Mouse (Mus musculus): ENCODE measurements around the gene Ubr1. TPM values are rescaled to one million over a fixed set of nuclear protein-coding genes. Genes with fewer than 3 reads are reported as not detected.

Gene Ubr1
- polyA plus RNA-seq (2014; fragmentation: Nextera tagmentation; extraction: Ambion mirVana), result 17.9 and 23.1 TPM in 2 replicates

DNA sequence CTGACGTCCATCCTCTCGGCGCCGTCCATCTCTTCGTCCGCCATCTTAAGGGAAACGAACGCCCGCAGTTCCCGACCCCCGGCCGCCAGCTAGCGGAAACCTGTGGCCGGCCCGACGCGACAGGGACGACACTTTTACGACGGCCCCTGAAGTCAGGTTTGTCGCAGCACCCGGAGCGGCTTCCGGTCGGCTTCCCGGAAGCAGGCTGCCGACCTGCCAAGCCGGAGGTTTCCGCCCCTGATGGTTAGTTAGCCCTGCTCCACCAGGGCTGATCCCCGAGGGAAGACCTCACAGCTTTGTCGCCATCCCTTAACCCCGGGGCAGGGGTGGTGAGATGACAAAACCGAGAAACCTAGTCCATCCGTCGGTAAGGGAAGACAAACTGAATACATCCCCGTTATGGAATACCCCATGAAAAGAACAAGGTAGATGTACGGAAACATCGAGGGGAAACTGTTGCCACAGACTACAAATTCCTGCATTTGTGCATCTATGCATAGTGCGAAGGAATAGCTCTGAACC is at the start of gene Ubr1:
Gene Ubr1, minus strand, starts transcription at position 157 of the 522 bp plus-strand sequence.
- Histone ChIP-seq H3K4me2 (ENCODE audit: low read depth, low read length) (peak within 1 kb of the TSS; percentile 76), H3K36me3 (ENCODE audit: control insufficient read depth, insufficient read depth, low read length) (no peaks in the 10 kb centered on the region), H3K27me3 (replicated peaks; ENCODE audit: control insufficient read depth, insufficient read depth, low read length) (peaks cover 5% of the 10 kb centered on the region; the same call in 1 of the 2 replicates), H3K4me3 (ENCODE audit: low read depth, low read length) (peak within 1 kb of the TSS; percentile 75), H3K9ac (ENCODE audit: low read depth, low read length) (peak within 1 kb of the TSS; percentile 86), H3K27ac (replicated peaks; ENCODE audit: low read depth, low read length) (peak within 1 kb of the TSS; percentile 83), H3K9me3 (ENCODE audit: control insufficient read depth, low read length) (no peaks in the 10 kb centered on the region), H3K4me1 (ENCODE audit: control insufficient read depth, insufficient read depth, low read length) (peaks cover 8% of the 10 kb centered on the region)
- under 1% methylated on average over 30 of the region's 39 CpGs for WGBS
- DNase-seq (ENCODE audit: low spot score) (peak; percentile 95), ATAC-seq (ENCODE audit: low read depth) (peak; percentile 92)

DNA sequence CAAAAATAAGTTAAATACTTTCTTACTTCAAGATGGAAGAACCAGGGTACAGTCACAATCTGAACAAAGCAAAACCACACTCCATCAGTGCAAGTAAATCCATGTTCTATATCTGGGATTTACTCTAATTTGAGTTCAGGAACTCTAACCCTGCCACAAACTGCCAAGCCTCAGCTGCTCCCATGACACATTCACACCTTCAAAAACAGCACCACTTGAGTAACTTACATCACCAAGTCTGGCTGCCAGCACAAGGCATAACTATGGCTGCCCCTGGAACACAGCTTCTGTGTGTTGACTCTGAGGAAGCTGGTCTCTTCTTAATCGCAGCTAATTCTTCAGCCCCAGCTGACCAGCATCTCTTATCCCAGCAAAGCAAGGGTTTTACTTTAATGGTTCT is 46.6 kb upstream of the Ubr1 start:
- no peak for ATAC-seq (ENCODE audit: low read depth)
- no peak overlapping the region for H3K27ac ChIP-seq (replicated peaks; ENCODE audit: low read depth, low read length)
- no peak overlapping the region for H3K4me3 ChIP-seq (ENCODE audit: low read depth, low read length)
- 91% methylated on average over 1 of the region's 1 CpGs for WGBS
- peaks cover 47% of the 10 kb centered on the region for H3K36me3 ChIP-seq (ENCODE audit: control insufficient read depth, insufficient read depth, low read length)
- no peaks in the 10 kb centered on the region for H3K4me1 ChIP-seq (ENCODE audit: control insufficient read depth, insufficient read depth, low read length)
- no peaks in the 10 kb centered on the region for H3K9me3 ChIP-seq (ENCODE audit: control insufficient read depth, low read length)
- H3K9ac ChIP-seq (ENCODE audit: low read depth, low read length), result no peak overlapping the region
- no peaks in the 10 kb centered on the region for H3K27me3 ChIP-seq (replicated peaks; ENCODE audit: control insufficient read depth, insufficient read depth, low read length)
- no peak for DNase-seq (ENCODE audit: low spot score)
- no peak overlapping the region for H3K4me2 ChIP-seq (ENCODE audit: low read depth, low read length)

DNA sequence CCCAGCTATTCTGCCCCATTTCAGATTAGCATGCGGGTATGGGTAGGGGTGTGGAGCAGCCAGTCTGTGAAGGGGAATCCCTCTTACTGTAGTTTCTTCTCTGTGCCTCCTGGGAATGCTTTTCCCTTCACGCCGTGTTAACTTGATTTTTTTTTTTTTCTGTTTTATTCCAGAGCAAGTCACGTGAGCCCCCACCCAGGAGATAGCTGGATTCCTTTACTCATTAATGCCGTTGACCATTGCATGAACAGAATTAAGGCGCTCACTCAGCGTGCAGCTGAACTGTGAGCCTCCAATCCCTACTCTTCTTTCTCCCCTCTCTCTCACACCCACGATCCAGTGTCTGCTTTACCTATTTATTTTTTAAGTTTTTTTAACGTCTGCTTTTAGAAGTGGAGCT is 45.7 kb upstream of the Ubr1 start:
- Histone ChIP-seq H3K36me3 (ENCODE audit: control insufficient read depth, insufficient read depth, low read length) (peaks cover 56% of the 10 kb centered on the region), H3K4me3 (ENCODE audit: low read depth, low read length) (no peak overlapping the region), H3K4me2 (ENCODE audit: low read depth, low read length) (no peak overlapping the region), H3K4me1 (ENCODE audit: control insufficient read depth, insufficient read depth, low read length) (no peaks in the 10 kb centered on the region), H3K27ac (replicated peaks; ENCODE audit: low read depth, low read length) (no peak overlapping the region), H3K27me3 (replicated peaks; ENCODE audit: control insufficient read depth, insufficient read depth, low read length) (no peaks in the 10 kb centered on the region), H3K9ac (ENCODE audit: low read depth, low read length) (no peak overlapping the region), H3K9me3 (ENCODE audit: control insufficient read depth, low read length) (no peaks in the 10 kb centered on the region)
- DNase-seq (ENCODE audit: low spot score) (no peak), ATAC-seq (ENCODE audit: low read depth) (no peak)
- WGBS, result 87% methylated on average over 9 of the region's 9 CpGs

DNA sequence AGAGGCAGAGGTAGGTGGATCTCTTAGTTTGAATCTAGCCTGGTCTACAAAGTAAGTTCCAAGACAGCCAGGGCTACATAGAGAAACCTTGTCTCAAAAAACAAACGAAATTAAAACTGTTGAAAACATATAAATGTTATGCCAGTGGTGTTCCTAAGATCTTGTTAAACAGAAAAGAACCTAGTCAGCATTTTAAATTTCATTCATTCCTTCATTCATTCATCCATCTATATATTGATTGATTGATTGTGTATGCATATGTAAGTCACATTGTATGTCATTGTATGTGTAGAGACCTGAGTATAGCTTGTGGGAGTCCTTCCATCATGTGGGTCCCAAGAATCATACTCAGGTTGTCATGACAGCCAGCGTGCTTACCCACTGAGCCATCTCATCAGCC is 45.0 kb upstream of the Ubr1 start:
- Histone ChIP-seq H3K9me3 (ENCODE audit: control insufficient read depth, low read length) (no peaks in the 10 kb centered on the region), H3K9ac (ENCODE audit: low read depth, low read length) (no peak overlapping the region), H3K4me3 (ENCODE audit: low read depth, low read length) (no peak overlapping the region), H3K36me3 (ENCODE audit: control insufficient read depth, insufficient read depth, low read length) (peaks cover 57% of the 10 kb centered on the region), H3K4me2 (ENCODE audit: low read depth, low read length) (no peak overlapping the region), H3K27ac (replicated peaks; ENCODE audit: low read depth, low read length) (no peak overlapping the region), H3K27me3 (replicated peaks; ENCODE audit: control insufficient read depth, insufficient read depth, low read length) (no peaks in the 10 kb centered on the region), H3K4me1 (ENCODE audit: control insufficient read depth, insufficient read depth, low read length) (no peaks in the 10 kb centered on the region)
- no peak for DNase-seq (ENCODE audit: low spot score)
- 80% methylated on average over 2 of the region's 2 CpGs for WGBS
- ATAC-seq (ENCODE audit: low read depth), result no peak

DNA sequence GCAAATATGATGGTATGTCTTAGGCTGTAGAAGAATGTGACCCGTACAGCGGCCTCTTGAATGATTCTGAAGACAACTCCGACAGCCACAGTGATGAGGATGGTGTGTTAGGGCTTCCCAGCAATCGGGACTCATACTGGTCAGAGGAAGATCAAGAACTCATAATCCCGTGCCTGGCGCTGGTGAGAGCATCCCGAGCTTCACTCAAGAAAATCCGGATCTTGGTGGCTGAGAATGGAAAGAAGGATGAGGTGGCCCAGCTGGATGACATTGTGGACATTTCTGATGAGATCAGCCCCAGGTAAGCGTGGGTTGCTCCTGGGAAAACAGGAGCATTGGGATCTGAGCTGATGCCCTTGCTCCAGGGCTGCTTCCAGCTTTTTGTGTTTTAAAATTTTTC is 42.2 kb upstream of the Ubr1 start:
- H3K4me3 ChIP-seq (ENCODE audit: low read depth, low read length), result no peak overlapping the region
- H3K9me3 ChIP-seq (ENCODE audit: control insufficient read depth, low read length), result no peaks in the 10 kb centered on the region
- 89% methylated on average over 9 of the region's 9 CpGs for WGBS
- H3K9ac ChIP-seq (ENCODE audit: low read depth, low read length), result no peak overlapping the region
- peaks cover 56% of the 10 kb centered on the region for H3K36me3 ChIP-seq (ENCODE audit: control insufficient read depth, insufficient read depth, low read length)
- ATAC-seq (ENCODE audit: low read depth), result no peak
- DNase-seq (ENCODE audit: low spot score), result no peak
- 0 out of 2 replicates have a peak, but pooled peaks cover 6% of the 10 kb centered on the region for H3K4me1 ChIP-seq (ENCODE audit: control insufficient read depth, insufficient read depth, low read length)
- no peaks in the 10 kb centered on the region for H3K27me3 ChIP-seq (replicated peaks; ENCODE audit: control insufficient read depth, insufficient read depth, low read length)
- no peak overlapping the region for H3K4me2 ChIP-seq (ENCODE audit: low read depth, low read length)
- no peak overlapping the region for H3K27ac ChIP-seq (replicated peaks; ENCODE audit: low read depth, low read length)

DNA sequence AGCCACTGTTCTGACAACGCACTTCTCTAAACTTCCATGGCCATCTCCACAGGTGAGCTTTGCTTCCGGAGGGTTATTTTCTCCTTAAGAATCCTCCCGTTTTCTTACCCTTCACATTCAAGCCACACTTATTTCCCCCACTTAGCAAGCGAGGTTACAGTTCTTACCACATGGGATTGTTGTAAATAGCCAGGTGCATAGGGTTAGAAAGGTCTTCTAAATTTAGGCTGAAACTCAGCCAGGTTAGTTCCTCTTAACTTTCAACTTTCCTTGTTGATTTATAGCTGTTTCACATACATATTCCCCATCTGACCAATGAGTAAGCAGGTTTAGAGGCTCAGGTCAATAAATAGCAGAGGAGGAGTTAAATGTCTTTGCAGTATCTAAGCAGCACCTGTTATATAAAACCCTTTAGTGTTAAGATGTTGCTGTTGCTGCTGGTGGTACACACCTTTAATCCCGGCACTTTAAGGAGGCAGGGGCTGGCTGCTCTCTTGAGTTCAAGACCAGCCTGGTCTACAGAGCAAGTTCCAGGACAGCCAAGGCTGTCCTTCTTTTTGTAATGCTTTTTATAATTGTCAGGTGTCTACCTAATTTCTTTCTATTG is 38.7 kb upstream of the Ubr1 start:
- Histone ChIP-seq H3K9me3 (ENCODE audit: control insufficient read depth, low read length) (no peaks in the 10 kb centered on the region), H3K4me3 (ENCODE audit: low read depth, low read length) (peak overlapping the region; percentile 82), H3K4me1 (ENCODE audit: control insufficient read depth, insufficient read depth, low read length) (0 out of 2 replicates have a peak, but pooled peaks cover 6% of the 10 kb centered on the region), H3K27me3 (replicated peaks; ENCODE audit: control insufficient read depth, insufficient read depth, low read length) (no peaks in the 10 kb centered on the region), H3K36me3 (ENCODE audit: control insufficient read depth, insufficient read depth, low read length) (peaks cover 28% of the 10 kb centered on the region), H3K9ac (ENCODE audit: low read depth, low read length) (peak overlapping the region; percentile 80), H3K27ac (replicated peaks; ENCODE audit: low read depth, low read length) (no peak overlapping the region), H3K4me2 (ENCODE audit: low read depth, low read length) (peak overlapping the region; percentile 79)
- DNase-seq (ENCODE audit: low spot score) (no peak), ATAC-seq (ENCODE audit: low read depth) (no peak)
- WGBS, result 19% methylated on average over 5 of the region's 5 CpGs

DNA sequence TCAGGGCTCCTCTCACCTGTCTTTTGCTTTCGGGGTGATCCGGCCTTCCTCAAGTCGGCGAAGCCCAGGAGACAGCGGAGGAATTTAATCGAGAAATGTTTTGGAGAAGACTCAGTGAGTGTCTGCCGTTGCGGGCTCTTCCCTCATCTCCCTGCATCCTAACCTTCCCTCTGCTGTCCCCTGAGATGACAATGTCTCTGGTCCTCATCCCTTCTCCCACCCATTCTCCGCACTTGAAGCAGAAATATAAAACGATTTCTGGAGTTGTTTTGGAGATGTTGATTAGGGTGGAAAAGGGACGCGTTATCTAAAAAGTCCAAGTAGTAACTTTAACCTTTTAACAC is 38.1 kb upstream of the Ubr1 start:
- Histone ChIP-seq H3K9me3 (ENCODE audit: control insufficient read depth, low read length) (no peaks in the 10 kb centered on the region), H3K27ac (replicated peaks; ENCODE audit: low read depth, low read length) (no peak overlapping the region), H3K4me2 (ENCODE audit: low read depth, low read length) (peak overlapping the region; percentile 79), H3K27me3 (replicated peaks; ENCODE audit: control insufficient read depth, insufficient read depth, low read length) (no peaks in the 10 kb centered on the region), H3K4me1 (ENCODE audit: control insufficient read depth, insufficient read depth, low read length) (0 out of 2 replicates have a peak, but pooled peaks cover 6% of the 10 kb centered on the region), H3K4me3 (ENCODE audit: low read depth, low read length) (peak overlapping the region; percentile 82), H3K36me3 (ENCODE audit: control insufficient read depth, insufficient read depth, low read length) (peaks cover 22% of the 10 kb centered on the region), H3K9ac (ENCODE audit: low read depth, low read length) (peak overlapping the region; percentile 80)
- ATAC-seq (ENCODE audit: low read depth) (no peak), DNase-seq (ENCODE audit: low spot score) (no peak)
- WGBS, result 2% methylated on average over 12 of the region's 12 CpGs

DNA sequence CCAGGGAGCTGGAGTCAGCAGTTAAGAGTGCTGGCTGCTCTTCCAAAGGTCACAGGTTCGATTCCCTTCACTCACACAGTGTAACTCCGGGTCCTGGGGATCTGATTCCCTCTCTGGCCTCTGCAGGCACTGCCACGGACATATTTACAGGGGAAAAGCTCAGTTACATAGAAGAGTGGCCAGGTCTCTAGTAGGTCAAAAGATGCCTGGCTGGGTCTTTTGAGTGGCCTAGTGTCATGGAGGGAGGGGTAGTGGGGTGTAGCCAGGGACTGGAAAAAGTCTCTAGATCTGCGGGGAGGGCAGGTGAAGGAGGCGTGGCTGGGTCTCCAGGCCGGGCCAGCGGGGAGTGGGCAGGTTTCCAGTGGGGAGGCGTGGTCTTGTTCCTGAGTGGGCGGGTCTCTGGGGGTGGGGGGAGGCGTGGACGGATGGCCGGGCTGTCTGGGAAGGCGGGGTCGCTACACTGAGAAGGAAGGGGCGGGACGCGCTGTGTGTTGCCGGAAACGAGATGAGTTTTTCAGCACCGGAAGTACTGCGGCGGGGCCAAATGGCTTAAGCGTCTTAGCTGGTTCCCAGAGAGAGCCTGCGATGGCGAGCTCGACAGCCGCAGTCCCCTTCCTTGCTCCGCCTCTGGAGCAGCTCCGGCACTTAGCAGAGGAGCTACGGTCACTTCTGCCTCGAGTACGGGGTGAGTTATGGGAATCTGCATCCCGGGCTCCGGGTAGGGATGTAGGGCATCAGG is 37.6 kb upstream of the Ubr1 start, which contains the start of gene Ccndbp1:
Gene Ccndbp1, plus strand, starts transcription at position 479 of the 739 bp plus-strand sequence.
- H3K4me2 ChIP-seq (ENCODE audit: low read depth, low read length), result peak within 1 kb of the TSS; percentile 79
- H3K27me3 ChIP-seq (replicated peaks; ENCODE audit: control insufficient read depth, insufficient read depth, low read length), result no peaks in the 10 kb centered on the region
- peaks cover 20% of the 10 kb centered on the region; the same call in 1 of the 2 replicates for H3K36me3 ChIP-seq (ENCODE audit: control insufficient read depth, insufficient read depth, low read length)
- no peak within 1 kb of the TSS for H3K27ac ChIP-seq (replicated peaks; ENCODE audit: low read depth, low read length)
- WGBS, result 3% methylated on average over 34 of the region's 34 CpGs
- 0 out of 2 replicates have a peak, but pooled peaks cover 6% of the 10 kb centered on the region for H3K4me1 ChIP-seq (ENCODE audit: control insufficient read depth, insufficient read depth, low read length)
- peak; percentile 98 for ATAC-seq (ENCODE audit: low read depth)
- H3K9me3 ChIP-seq (ENCODE audit: control insufficient read depth, low read length), result no peaks in the 10 kb centered on the region
- H3K4me3 ChIP-seq (ENCODE audit: low read depth, low read length), result peak within 1 kb of the TSS; percentile 82
- peak within 1 kb of the TSS; percentile 80 for H3K9ac ChIP-seq (ENCODE audit: low read depth, low read length)
- DNase-seq (ENCODE audit: low spot score), result peak; percentile 97
